Mouse (Mus musculus): ENCODE measurements around the gene Gm20662.

GRCm38 (mm10) chr9:108080168-108080567 lies 84.0 kb downstream of the Gm20662 start, which contains the start of gene Mst1:
- TF ChIP-seq CTCF (IDR thresholded peaks at IDR 0.05; ENCODE audit: insufficient read depth, low read depth, low read length) (no peak), POLR2A (IDR thresholded peaks at IDR 0.05; ENCODE audit: insufficient read depth, low read depth, low read length) (no peak)
